Mouse (Mus musculus) ovary, postnatal 36 days (tissue): ENCODE measurements around the gene Mcub.
A peak's percentile ranks its signal among the peaks of the same experiment; 100 is the strongest.

Experiments
- DNase-seq: peaks from one replicate; pipeline ENCODE4 v3.0.0; 2022; ENCODE audit warnings: low spot score, mixed read lengths

The Mcub gene

DNA sequence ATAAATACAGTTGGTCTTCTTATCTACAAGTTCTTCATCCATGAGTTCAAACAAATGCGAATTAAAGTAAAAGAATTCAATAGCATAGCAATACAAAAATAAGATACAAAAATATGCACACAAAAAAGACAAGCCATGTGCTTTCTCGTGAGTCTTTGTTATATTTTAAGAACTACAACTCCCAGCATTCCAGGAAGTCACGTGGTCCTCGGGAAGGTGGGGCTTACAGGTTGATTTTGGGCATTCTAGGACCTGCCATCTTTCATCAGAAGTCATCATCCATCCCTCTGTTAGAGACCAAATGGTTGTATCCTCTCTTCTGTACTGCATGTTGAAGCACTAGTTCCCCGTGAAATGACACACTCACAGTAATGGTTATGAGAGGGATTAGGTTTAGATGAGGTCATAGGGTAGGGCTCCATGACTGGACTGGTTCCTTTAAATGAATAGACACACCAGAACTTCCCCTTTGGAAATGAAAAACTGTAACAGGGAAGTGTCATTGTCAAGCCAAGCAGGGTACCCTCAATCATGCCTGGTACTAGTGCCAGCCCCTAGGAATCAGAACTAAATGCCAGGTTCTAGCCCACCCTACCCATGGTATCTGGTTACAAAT is 20.7 kb downstream of the Mcub start:
- DNase-seq = no peak

DNA sequence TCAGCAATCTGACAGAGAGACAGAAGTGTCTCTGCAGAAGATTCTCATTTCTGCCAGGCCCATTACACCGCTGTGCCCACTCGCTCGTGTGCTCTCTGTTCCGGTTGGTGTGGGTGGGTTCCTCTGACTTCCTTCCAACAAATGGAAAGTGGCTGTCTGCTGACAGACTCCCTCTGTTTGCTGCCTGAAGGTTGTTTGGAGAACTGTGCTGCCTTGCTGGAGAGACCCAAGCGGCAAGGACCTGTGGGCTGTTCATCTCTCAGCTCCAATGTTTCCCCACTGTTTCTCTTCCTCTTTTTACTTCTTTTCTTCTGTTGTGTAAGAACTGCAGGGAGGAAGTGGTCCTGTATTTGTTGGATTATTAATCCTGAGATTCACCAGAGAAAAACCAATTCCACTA is 21.6 kb downstream of the Mcub start:
- DNase-seq = no peak

GRCm38 (mm10) chr3:129946217-129946914 is 23.6 kb downstream of the Mcub start:
- no peak for DNase-seq

DNA sequence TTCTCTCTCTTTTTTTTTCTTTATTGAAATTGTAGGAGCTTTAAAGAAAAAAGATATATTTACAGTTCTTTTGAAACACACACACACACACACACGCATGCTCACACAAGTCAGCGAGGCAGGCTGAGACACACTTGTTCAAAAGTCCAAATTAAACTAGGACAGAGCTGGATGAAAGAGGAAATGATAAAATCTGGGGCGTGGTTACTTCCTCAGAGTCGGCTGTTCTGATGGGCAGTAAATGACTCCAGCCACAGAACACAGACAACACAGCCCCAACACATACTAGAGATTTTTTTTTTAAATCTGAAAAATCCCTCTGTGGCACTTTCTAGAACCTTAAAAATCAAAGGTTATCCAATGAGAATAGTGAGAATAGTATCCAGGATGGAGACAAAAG is 26.2 kb downstream of the Mcub start:
- no peak for DNase-seq

DNA sequence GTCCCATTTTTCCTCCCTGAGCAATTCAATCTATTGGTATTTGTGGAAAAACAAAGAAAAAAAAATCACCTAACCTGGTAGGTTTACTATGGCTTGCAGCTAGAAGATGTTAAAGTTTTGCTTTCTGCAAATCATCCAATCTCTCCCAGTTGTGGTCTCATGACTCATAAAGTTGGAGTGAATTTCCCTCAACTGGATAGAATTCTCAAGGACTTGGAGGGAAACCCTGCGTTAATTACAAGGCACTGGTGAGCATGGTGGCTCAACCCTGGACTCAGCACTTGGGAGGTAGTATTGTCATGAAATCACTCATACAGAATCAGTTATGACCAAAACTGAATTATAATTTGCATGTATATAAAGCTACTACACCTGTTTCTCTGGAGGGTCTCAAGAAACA is 28.7 kb downstream of the Mcub start:
- DNase-seq = no peak

GRCm38 (mm10) chr3:129940780-129941179 is 29.2 kb downstream of the Mcub start:
- no peak for DNase-seq

DNA sequence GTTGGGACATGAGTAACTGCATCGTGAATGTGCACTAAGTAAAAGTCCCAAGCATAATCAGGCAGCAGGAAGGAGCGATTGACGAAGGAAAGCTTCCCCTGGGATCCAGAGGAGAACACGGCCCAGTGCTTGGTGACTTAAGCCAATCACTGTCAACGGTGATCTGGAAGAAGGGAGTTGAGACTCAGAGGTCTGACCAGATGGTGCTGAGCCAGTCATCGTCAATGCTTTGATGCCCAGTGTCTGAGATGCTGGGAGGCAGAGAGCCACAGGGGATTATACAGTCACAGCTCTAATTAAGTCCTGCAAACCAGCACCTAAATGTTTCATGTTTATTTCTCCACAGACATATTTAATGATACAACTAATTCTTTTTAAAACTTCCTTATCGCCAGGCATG is 30.9 kb downstream of the Mcub start:
- no peak for DNase-seq

GRCm38 (mm10) chr3:129937848-129938247 is 32.2 kb downstream of the Mcub start:
- DNase-seq = peak; percentile 24

DNA sequence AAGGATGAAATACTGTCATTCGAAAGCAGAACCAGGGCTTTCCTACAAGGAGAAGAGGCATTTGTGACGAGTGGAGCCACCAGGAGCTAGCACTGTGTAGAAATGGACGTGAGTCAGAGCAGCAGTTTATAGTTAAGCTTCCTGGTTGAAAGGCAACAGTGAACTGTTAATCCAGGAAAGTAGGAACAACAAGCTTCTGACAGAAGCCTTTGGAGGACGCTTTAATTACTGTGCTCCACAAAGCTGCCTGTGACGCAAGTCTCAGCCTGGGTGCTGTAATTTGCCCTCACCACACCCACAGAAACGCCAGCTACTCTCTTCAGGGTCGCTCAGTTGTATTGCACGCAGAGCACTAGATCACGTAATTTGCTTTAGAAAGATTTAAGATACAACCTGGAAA is 33.4 kb downstream of the Mcub start:
- no peak for DNase-seq

DNA sequence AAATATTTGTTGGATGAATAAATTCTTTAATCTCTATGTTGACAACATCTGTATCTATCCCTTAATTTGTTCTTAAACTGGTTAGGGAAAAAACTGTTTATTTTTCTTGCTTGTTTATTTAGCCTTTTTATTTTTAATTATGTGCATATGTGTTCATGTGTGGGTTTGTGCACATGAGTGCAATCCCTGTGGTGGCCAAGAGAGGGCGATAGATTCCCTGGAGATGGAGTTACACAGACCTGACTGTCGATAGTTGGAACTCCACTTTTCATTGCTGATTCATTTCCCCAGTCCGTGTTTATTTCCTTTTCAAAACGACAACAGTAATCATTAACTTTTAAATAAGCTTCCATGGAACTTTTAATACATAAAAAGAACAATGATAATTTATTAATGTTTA is 37.6 kb downstream of the Mcub start:
- DNase-seq = no peak

DNA sequence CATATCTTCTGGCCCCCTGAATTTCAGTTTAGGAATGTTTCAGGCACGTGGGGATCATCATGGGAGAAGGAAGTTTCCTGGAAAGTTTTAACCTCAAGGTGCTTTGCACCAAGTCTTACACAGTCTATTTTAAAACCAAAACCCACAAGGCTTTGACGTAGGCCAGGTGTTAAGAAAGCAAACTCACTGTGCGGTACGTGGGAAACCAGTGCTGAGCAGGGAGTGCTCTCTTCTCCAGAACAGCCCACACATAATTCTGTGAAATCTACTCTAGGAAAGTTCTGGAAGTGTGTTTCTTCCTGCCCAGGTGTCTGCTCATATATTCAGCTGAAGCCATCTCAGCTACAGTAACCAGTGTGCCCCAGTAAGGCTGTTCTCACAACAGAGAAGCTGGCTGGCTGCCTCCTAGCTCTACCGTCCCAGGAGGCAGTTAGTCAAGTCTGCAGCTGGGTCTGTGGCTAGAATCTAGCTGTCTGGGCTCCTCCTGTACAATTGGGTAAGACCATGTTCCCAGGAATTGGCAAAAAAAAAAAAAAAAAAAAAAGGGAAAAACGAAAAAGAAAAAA is 39.7 kb downstream of the Mcub start:
- DNase-seq = no peak

- DNase-seq = no peak
These were observed 44.1 kb downstream of the Mcub start for GRCm38 (mm10) chr3:129925861-129926260.

DNA sequence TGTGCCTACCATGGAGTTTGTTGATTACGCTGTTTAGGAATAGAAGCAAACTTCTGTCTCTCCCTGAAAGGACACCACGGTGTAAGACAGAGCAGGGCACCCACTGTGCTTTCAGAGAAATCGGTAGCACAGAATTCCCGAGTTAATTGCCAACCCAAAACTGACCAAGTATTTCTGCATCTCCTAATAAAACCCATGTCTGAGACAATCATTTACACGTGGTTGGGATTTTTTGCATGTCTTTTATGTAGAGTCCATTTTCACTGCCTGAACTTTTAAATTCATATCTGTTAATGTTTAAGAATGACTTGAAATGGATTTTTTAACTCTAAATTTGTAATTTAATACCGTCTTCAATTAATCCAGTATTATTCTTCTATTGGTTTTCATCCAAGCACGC is 46.4 kb downstream of the Mcub start:
- no peak for DNase-seq

- DNase-seq = peak; percentile 71
These were observed 51.6 kb downstream of the Mcub start for GRCm38 (mm10) chr3:129918434-129918833.

GRCm38 (mm10) chr3:129917424-129917823 is 52.6 kb downstream of the Mcub start:
- DNase-seq = no peak

- DNase-seq = no peak
These were observed 56.8 kb downstream of the Mcub start for GRCm38 (mm10) chr3:129913241-129913640.

GRCm38 (mm10) chr3:129912025-129912424 is 58.0 kb downstream of the Mcub start:
- no peak for DNase-seq

DNA sequence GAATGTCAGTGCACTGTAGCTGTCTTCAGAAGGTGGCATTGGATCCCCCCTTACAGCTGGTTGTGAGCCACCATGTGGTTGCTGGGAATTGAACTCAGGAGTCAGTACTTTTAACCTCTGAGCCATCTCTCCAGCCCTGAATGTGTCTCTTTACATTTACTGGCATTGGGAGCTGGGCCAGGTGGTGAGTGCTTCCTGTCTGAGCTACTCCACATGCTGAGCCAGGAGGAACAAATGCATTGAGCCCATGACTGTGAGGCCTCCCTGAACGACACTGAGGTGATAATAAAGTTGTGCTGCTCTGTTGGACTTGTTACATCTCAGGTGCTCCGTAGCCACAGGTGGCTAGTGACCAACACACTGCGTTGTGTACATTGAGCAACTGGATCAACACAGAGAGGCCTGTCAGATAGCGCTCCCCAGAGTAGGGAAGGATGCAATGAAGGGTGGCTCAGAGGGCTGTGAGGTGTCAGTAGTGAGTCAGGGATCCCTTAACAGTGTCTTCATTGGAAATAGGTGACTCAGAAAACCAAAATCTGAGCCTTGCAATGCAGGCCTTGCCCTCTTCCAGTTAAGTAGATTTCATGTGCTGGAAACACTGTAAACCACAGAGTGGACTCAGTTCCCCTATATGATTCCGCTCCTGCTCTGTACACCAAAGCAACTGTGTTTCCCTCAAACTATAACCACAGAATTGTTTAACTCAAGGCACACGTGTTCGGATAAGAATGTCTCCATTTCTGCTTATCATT is 65.4 kb downstream of the Mcub start:
- no peak for DNase-seq

GRCm38 (mm10) chr3:129903866-129904265 is 66.1 kb downstream of the Mcub start:
- no peak for DNase-seq

- DNase-seq = no peak
These were observed 66.6 kb downstream of the Mcub start for GRCm38 (mm10) chr3:129903369-129903768.

DNA sequence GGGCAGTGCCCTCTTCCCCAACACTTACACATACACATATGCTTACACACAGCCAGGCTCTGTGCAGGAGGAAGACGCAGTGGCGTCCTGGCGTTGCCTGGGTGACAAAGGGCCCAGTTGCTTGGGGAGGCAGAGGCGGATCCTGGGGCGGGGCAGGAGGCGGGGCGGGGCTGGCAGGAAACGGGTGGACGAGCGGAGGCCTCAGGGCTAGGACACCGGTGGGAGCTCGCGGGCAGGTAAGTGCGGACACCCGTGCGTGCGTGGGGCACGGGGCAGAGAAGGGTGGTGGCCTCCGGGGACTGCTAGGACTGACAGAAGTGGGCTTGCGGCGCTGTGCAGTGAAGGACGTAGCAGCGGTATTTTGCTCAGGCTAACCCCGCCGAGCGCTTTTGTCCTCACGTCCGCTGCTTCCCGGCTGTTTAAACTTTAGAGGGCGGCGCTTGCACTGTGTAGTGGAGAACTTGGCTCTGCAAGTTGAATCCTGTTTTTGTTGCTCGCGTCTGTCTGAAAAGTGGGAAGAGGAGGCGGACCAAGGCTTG is 68.7 kb downstream of the Mcub start, which contains the start of gene Casp6:
TSS of gene Casp6 (plus strand) at position 155 of the 539 bp plus-strand sequence.
- peak; percentile 86 for DNase-seq

GRCm38 (mm10) chr3:129898886-129899285 is 71.1 kb downstream of the Mcub start:
- DNase-seq = no peak

DNA sequence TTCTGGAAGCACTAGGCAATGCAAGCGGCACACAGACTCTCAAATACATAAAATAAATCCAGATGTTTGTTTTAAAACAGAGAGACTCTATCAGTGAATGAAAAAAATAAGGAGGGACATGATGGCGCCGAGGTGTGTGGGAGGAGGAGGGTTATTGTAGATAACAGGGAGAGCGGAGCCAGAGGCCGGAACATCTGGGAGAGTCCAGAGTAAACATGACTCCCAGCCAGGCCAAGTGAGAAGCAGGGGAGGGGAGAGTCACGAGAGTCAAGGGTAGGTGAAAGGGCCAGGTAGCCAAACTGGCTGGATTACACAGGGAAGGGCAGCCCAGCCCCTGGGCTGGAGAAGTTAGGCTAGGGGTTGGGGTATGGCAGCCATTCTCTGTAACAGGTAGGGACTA is 73.4 kb downstream of the Mcub start:
- no peak for DNase-seq
